Mouse (Mus musculus) kidney, adult 2 months (tissue): ENCODE data around the gene Egfl8. TPM values are rescaled to one million over a fixed set of nuclear protein-coding genes. Genes with fewer than 3 reads are reported as not detected.

Experiments
- DNase-seq: peaks from one replicate; pipeline ENCODE4 v3.0.0; 2021
- H3K27ac ChIP-seq: fragments of 200-500 bp; 2 replicates; pipeline ENCODE4 v1.5.1; 2012; ENCODE audit warnings: low read depth, low read length, control low read depth, inconsistent platforms; ENCODE audit not compliant: insufficient read depth
- H3K27me3 ChIP-seq: fragments of 200-500 bp; replicated peaks from 2 replicates; pipeline ENCODE4 v1.6.1; 2012; ENCODE audit warnings: mild to moderate bottlenecking, moderate library complexity, low read length, inconsistent platforms; ENCODE audit not compliant: control insufficient read depth, insufficient read depth
- H3K36me3 ChIP-seq: fragments of 200-500 bp; 2 replicates; pipeline ENCODE4 v1.6.1; 2012; ENCODE audit warnings: mild to moderate bottlenecking, moderate library complexity, low read length, inconsistent platforms; ENCODE audit not compliant: control insufficient read depth, insufficient read depth
- H3K4me1 ChIP-seq: fragments of 200-500 bp; 2 replicates; pipeline ENCODE4 v1.6.1; 2011; ENCODE audit warnings: low read length; ENCODE audit not compliant: control insufficient read depth, insufficient read depth
- H3K4me3 ChIP-seq: fragments of 200-500 bp; 2 replicates; pipeline ENCODE4 v1.5.1; 2011; ENCODE audit warnings: mild to moderate bottlenecking, low read depth, low read length, control low read depth; ENCODE audit not compliant: insufficient read depth
- CTCF ChIP-seq: fragments of 200-500 bp; conservative IDR thresholded peaks from 2 replicates; pipeline ENCODE4 v1.5.1; 2011; ENCODE audit warnings: low read depth, mild to moderate bottlenecking, control low read depth, low read length, moderate library complexity, mixed read lengths; ENCODE audit not compliant: insufficient read depth, insufficient read length
- POLR2A ChIP-seq: fragments of 200-500 bp; IDR thresholded peaks from one replicate; pipeline ENCODE4 v1.6.1; 2011; ENCODE audit warnings: low read depth, low read length, control low read depth
- WGBS: fragments of 180-500 bp; shearing (Covaris S2); methylation state at CpG from one replicate; pipeline ENCODE4 v1.1.7; 2018; 5-methylcytosine and 5-hydroxymethylcytosine counted together
- polyA plus RNA-seq: library from polyadenylated mRNA; depleted of rRNA; stranded (reverse); fragments of >200 nt; gene quantifications from 2 replicates; pipeline ENCODE4 v1.2.3, GENCODE M21; 2012; rRNA removed

Egfl8 gene
- polyA plus RNA-seq, 1 experiment: 5.1 TPM

DNA sequence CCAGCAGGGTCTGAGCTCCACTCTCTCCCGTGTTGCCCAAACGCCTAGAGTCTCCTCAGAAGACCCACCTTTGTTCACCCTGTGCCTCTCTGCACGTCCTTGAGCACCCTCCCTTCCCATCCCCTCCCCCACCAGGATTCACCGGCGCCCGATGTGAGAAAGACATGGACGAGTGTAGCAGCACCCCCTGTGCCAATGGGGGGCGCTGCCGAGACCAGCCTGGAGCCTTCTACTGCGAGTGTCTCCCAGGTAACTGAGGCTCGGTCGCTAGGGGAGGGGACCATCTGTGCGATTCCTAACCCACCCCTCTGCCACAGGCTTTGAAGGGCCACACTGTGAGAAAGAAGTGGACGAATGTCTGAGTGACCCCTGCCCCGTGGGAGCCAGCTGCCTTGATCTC is 43.4 kb downstream of the Egfl8 start:
- 43% methylated on average over 15 of the region's 15 CpGs for WGBS
- no peak overlapping the region for H3K27ac ChIP-seq
- H3K36me3 ChIP-seq: no peaks in the 10 kb centered on the region
- TF ChIP-seq POLR2A: no peak
- no peak for TF ChIP-seq CTCF
- no peaks in the 10 kb centered on the region for H3K27me3 ChIP-seq
- H3K4me3 ChIP-seq: no peak overlapping the region
- no peak for DNase-seq
- no peaks in the 10 kb centered on the region for H3K4me1 ChIP-seq

- DNase-seq: no peak
- WGBS: 27% methylated on average over 5 of the region's 5 CpGs
- TF ChIP-seq CTCF (peak; percentile 63), POLR2A (no peak)
- Histone ChIP-seq H3K36me3 (no peaks in the 10 kb centered on the region), H3K4me1 (no peaks in the 10 kb centered on the region), H3K27me3 (no peaks in the 10 kb centered on the region), H3K4me3 (no peak overlapping the region), H3K27ac (no peak overlapping the region)
Observed at GRCm38 (mm10) chr17:34571875-34572274, 43.9 kb downstream of the Egfl8 start.

- no peak for TF ChIP-seq POLR2A
- no peak for TF ChIP-seq CTCF
- H3K36me3 ChIP-seq: no peaks in the 10 kb centered on the region
- H3K27ac ChIP-seq: no peak overlapping the region
- no peaks in the 10 kb centered on the region for H3K4me1 ChIP-seq
- no peaks in the 10 kb centered on the region for H3K27me3 ChIP-seq
- no peak for DNase-seq
- H3K4me3 ChIP-seq: no peak overlapping the region
- WGBS: 72% methylated on average over 4 of the region's 4 CpGs
Observed at GRCm38 (mm10) chr17:34569919-34570318, 45.9 kb downstream of the Egfl8 start.

DNA sequence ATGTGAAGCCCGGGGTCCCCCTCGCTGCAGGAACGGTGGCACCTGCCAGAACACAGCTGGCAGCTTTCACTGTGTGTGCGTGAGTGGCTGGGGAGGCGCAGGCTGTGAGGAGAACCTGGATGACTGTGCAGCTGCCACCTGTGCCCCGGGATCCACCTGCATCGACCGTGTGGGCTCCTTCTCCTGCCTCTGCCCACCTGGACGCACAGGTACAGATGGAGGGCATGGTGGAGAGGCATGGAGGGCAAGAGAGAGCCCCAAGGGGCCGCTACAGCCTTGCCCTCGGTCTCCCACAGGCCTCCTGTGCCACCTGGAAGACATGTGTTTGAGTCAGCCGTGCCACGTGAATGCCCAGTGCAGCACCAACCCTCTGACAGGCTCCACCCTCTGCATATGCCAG is 47.4 kb downstream of the Egfl8 start:
- WGBS: 79% methylated on average over 13 of the region's 13 CpGs
- H3K27ac ChIP-seq: no peak overlapping the region
- no peak for TF ChIP-seq POLR2A
- TF ChIP-seq CTCF: no peak
- DNase-seq: no peak
- no peaks in the 10 kb centered on the region for H3K27me3 ChIP-seq
- H3K4me3 ChIP-seq: no peak overlapping the region
- H3K36me3 ChIP-seq: no peaks in the 10 kb centered on the region
- no peaks in the 10 kb centered on the region for H3K4me1 ChIP-seq

- no peak for DNase-seq
- TF ChIP-seq CTCF (no peak), POLR2A (no peak)
- Histone ChIP-seq H3K36me3 (no peaks in the 10 kb centered on the region), H3K4me3 (no peak overlapping the region), H3K27ac (no peak overlapping the region), H3K4me1 (no peaks in the 10 kb centered on the region), H3K27me3 (no peaks in the 10 kb centered on the region)
- WGBS: 52% methylated on average over 9 of the region's 9 CpGs
Observed at GRCm38 (mm10) chr17:34567311-34567710, 48.5 kb downstream of the Egfl8 start.

GRCm38 (mm10) chr17:34564796-34565195 is 51.0 kb downstream of the Egfl8 start:
- DNase-seq: peak; percentile 83
- H3K4me3 ChIP-seq: peak overlapping the region; percentile 56
- WGBS: 41% methylated on average over 3 of the region's 3 CpGs
- no peaks in the 10 kb centered on the region for H3K27me3 ChIP-seq
- H3K27ac ChIP-seq: peak overlapping the region; percentile 96
- H3K4me1 ChIP-seq: no peaks in the 10 kb centered on the region
- H3K36me3 ChIP-seq: no peaks in the 10 kb centered on the region
- TF ChIP-seq POLR2A: peak; percentile 38
- TF ChIP-seq CTCF: no peak

- peak within 1 kb of the TSS; percentile 56 for H3K4me3 ChIP-seq
- TF ChIP-seq POLR2A (peak; percentile 68), CTCF (no peak)
- no peaks in the 10 kb centered on the region for H3K4me1 ChIP-seq
- H3K36me3 ChIP-seq: no peaks in the 10 kb centered on the region
- whole genome bisulfite sequencing: 16% methylated on average over 6 of the region's 6 CpGs
- peak; percentile 84 for DNase-seq
- no peaks in the 10 kb centered on the region for H3K27me3 ChIP-seq
- H3K27ac ChIP-seq: peak within 1 kb of the TSS; percentile 96
Observed at GRCm38 (mm10) chr17:34564003-34564421, 51.8 kb downstream of the Egfl8 start, which contains the start of gene Notch4. Notch4 (plus strand) TSS chr17:34564268.

GRCm38 (mm10) chr17:34563354-34563753 is 52.4 kb downstream of the Egfl8 start:
- no peak for TF ChIP-seq POLR2A
- TF ChIP-seq CTCF: no peak
- H3K27ac ChIP-seq: peak overlapping the region; percentile 52; the same call in 1 of the 2 replicates

More at GRCm38 (mm10) chr17:34563354-34563753, 52.4 kb downstream of the Egfl8 start:
- DNase-seq: no peak
- 61% methylated on average over 11 of the region's 11 CpGs for WGBS
- no peaks in the 10 kb centered on the region for H3K4me1 ChIP-seq
- H3K36me3 ChIP-seq: no peaks in the 10 kb centered on the region
- H3K4me3 ChIP-seq: no peak overlapping the region
- H3K27me3 ChIP-seq: no peaks in the 10 kb centered on the region

Other genes starting within 250 kb of the Egfl8 start
- gene Btnl1, start 238.8 kb downstream of the Egfl8 start, polyA plus RNA-seq: not detected in 2 replicates
- 0.22 and 1.3 TPM in 2 replicates for gene BC051142, start 217.2 kb downstream of the Egfl8 start, polyA plus RNA-seq
- gene Btnl4, start 138.7 kb downstream of the Egfl8 start, polyA plus RNA-seq: not detected in 2 replicates
- gene Btnl6, start 98.6 kb downstream of the Egfl8 start, polyA plus RNA-seq: not detected in 2 replicates
- 14.4 and 18.4 TPM in 2 replicates for gene Notch4, start 51.7 kb downstream of the Egfl8 start, polyA plus RNA-seq
- 10.3 and 12.8 TPM in 2 replicates for gene Gpsm3, start 26.2 kb downstream of the Egfl8 start, polyA plus RNA-seq
- 51.3 and 56.2 TPM in 2 replicates for gene Pbx2, start 24.7 kb downstream of the Egfl8 start, polyA plus RNA-seq
- gene Ager, start 18.1 kb downstream of the Egfl8 start, polyA plus RNA-seq: 2.1 TPM in 2 replicates
- 208 and 256 TPM in 2 replicates for gene Rnf5, start 12.3 kb downstream of the Egfl8 start, polyA plus RNA-seq
- gene Agpat1, start 11.7 kb downstream of the Egfl8 start, polyA plus RNA-seq: 245 and 294 TPM in 2 replicates
- 118 and 123 TPM in 2 replicates for gene Ppt2, start 12.5 kb upstream of the Egfl8 start, polyA plus RNA-seq
- 2.7 and 3.2 TPM in 2 replicates for gene Prrt1, start 13.6 kb upstream of the Egfl8 start, polyA plus RNA-seq
- 5.5 and 5.8 TPM in 2 replicates for gene Fkbpl, start 28.8 kb upstream of the Egfl8 start, polyA plus RNA-seq
- gene Atf6b, start 31.2 kb upstream of the Egfl8 start, polyA plus RNA-seq: 52.5 and 65.5 TPM in 2 replicates
- gene Tnxb, start 54.6 kb upstream of the Egfl8 start, polyA plus RNA-seq: 5.5 and 8.5 TPM in 2 replicates
- 4.7 and 6.8 TPM in 2 replicates for gene C4b, start 127.9 kb upstream of the Egfl8 start, polyA plus RNA-seq
- 0.23 and 29.2 TPM in 2 replicates for gene Cyp21a1, start 188.6 kb upstream of the Egfl8 start, polyA plus RNA-seq
- 35.7 and 36.7 TPM in 2 replicates for gene Stk19, start 221.0 kb upstream of the Egfl8 start, polyA plus RNA-seq
- 52.6 and 59.2 TPM in 2 replicates for gene Dxo, start 221.0 kb upstream of the Egfl8 start, polyA plus RNA-seq
- 58.2 and 69.5 TPM in 2 replicates for gene Skiv2l, start 234.2 kb upstream of the Egfl8 start, polyA plus RNA-seq
- gene Nelfe, start 234.4 kb upstream of the Egfl8 start, polyA plus RNA-seq: 24.2 and 26.2 TPM in 2 replicates
- 191 and 199 TPM in 2 replicates for gene Cfb, start 246.5 kb upstream of the Egfl8 start, polyA plus RNA-seq